Mouse (Mus musculus) kidney, embryonic 15.5 days (tissue): ENCODE results near the gene Htr2b. TPM values are rescaled to one million over a fixed set of nuclear protein-coding genes. Genes with fewer than 3 reads are reported as not detected.
A peak's percentile ranks its signal among the peaks of the same experiment; 100 is the strongest.

ENCODE experiments used
- ATAC-seq: fragments of 200-750 bp; cut with Nextera tagmentation; replicated peaks from 2 replicates; pipeline ENCODE4 v1.8.0; 2017; ENCODE audit warnings: moderate TSS enrichment; ENCODE audit not compliant: low FRiP score
- H3K27ac ChIP-seq: fragments of 300-500 bp; sonication (generic); 2 replicates; pipeline ENCODE4 v1.5.1; 2015; ENCODE audit warnings: mild to moderate bottlenecking, inconsistent platforms
- H3K27me3 ChIP-seq: fragments of 300-500 bp; sonication (generic); 2 replicates; pipeline ENCODE4 v1.6.1; 2015; ENCODE audit warnings: inconsistent platforms
- H3K36me3 ChIP-seq: fragments of 300-500 bp; sonication (generic); 2 replicates; pipeline ENCODE4 v1.6.1; 2015; ENCODE audit warnings: inconsistent platforms
- H3K4me1 ChIP-seq: fragments of 300-500 bp; sonication (generic); 2 replicates; pipeline ENCODE4 v1.6.1; 2015; ENCODE audit warnings: inconsistent platforms
- H3K4me2 ChIP-seq: fragments of 300-500 bp; sonication (generic); 2 replicates; pipeline ENCODE4 v1.6.1; 2015; ENCODE audit warnings: moderate library complexity, mild to moderate bottlenecking, inconsistent platforms
- H3K4me3 ChIP-seq: fragments of 300-500 bp; sonication (generic); replicated peaks from 2 replicates; pipeline ENCODE4 v1.5.1; 2015; ENCODE audit warnings: mild to moderate bottlenecking, inconsistent platforms
- H3K9ac ChIP-seq: fragments of 300-500 bp; sonication (generic); 2 replicates; pipeline ENCODE4 v1.6.1; 2015; ENCODE audit warnings: mild to moderate bottlenecking, inconsistent platforms
- H3K9me3 ChIP-seq: fragments of 300-500 bp; sonication (generic); replicated peaks from 2 replicates; pipeline ENCODE4 v1.6.1; 2016; ENCODE audit warnings: inconsistent platforms
- WGBS: fragments of 180-500 bp; shearing (Covaris S2); methylation state at CpG from one replicate; pipeline ENCODE4 v1.1.7; 2015; ENCODE audit warnings: mixed read lengths; 5-methylcytosine and 5-hydroxymethylcytosine counted together
- polyA plus RNA-seq: library from polyadenylated mRNA; unstranded; fragments of >200 nt; fragmentation: Nextera tagmentation; extraction: Ambion mirVana; gene quantifications from 2 replicates; pipeline ENCODE4 v1.2.1, GENCODE M21; 2015

Htr2b gene
- 1.1 and 1.3 TPM in 2 replicates for polyA plus RNA-seq

- Histone ChIP-seq H3K36me3 (peaks cover 16% of the 10 kb centered on the region), H3K4me3 (no peak within 1 kb of the TSS), H3K27me3 (no peaks in the 10 kb centered on the region), H3K9me3 (no peaks in the 10 kb centered on the region), H3K4me2 (no peak within 1 kb of the TSS), H3K27ac (peak within 1 kb of the TSS; percentile 51; the same call in 1 of the 2 replicates), H3K9ac (no peak within 1 kb of the TSS), H3K4me1 (peaks cover 12% of the 10 kb centered on the region)
- WGBS, result 30% methylated on average over 6 of the region's 6 CpGs
- ATAC-seq, result peak; percentile 67; the same call in 1 of the 2 replicates
These were observed at the start of gene Htr2b for GRCm38 (mm10) chr1:86111779-86112178. Gene Htr2b, minus strand, starts transcription at chr1:86111970.

GRCm38 (mm10) chr1:86161061-86161460, 49.3 kb upstream of the Htr2b start:
- Histone ChIP-seq H3K27ac (no peak overlapping the region), H3K27me3 (no peaks in the 10 kb centered on the region), H3K9ac (no peak overlapping the region), H3K9me3 (no peaks in the 10 kb centered on the region), H3K4me3 (no peak overlapping the region), H3K4me1 (no peaks in the 10 kb centered on the region), H3K36me3 (peaks cover 75% of the 10 kb centered on the region), H3K4me2 (no peak overlapping the region)
- ATAC-seq, result no peak; the same call in 1 of the 2 replicates
- 91% methylated on average over 5 of the region's 5 CpGs for WGBS

GRCm38 (mm10) chr1:86160479-86160878, 48.7 kb upstream of the Htr2b start:
- Histone ChIP-seq H3K27me3 (no peaks in the 10 kb centered on the region), H3K36me3 (peaks cover 70% of the 10 kb centered on the region), H3K4me1 (peaks cover 5% of the 10 kb centered on the region), H3K9me3 (no peaks in the 10 kb centered on the region), H3K4me2 (no peak overlapping the region), H3K9ac (no peak overlapping the region), H3K27ac (no peak overlapping the region), H3K4me3 (no peak overlapping the region)
- 94% methylated on average over 5 of the region's 5 CpGs for WGBS
- ATAC-seq, result 0 out of 2 replicates have a peak, but pooled peaks have one; percentile 64

- Histone ChIP-seq H3K4me2 (no peak overlapping the region), H3K4me3 (no peak overlapping the region), H3K9me3 (no peaks in the 10 kb centered on the region), H3K27ac (no peak overlapping the region), H3K9ac (no peak overlapping the region), H3K27me3 (no peaks in the 10 kb centered on the region), H3K36me3 (peaks cover 67% of the 10 kb centered on the region), H3K4me1 (peaks cover 9% of the 10 kb centered on the region)
- no peak for ATAC-seq
- WGBS, result 93% methylated on average over 6 of the region's 6 CpGs
These were observed 48.3 kb upstream of the Htr2b start for GRCm38 (mm10) chr1:86160059-86160458.

GRCm38 (mm10) chr1:86156595-86156994, 44.8 kb upstream of the Htr2b start:
- Histone ChIP-seq H3K27ac (no peak overlapping the region), H3K9ac (no peak overlapping the region), H3K4me1 (peaks cover 15% of the 10 kb centered on the region), H3K36me3 (peaks cover 35% of the 10 kb centered on the region), H3K4me3 (no peak overlapping the region), H3K27me3 (no peaks in the 10 kb centered on the region), H3K9me3 (no peaks in the 10 kb centered on the region), H3K4me2 (no peak overlapping the region)
- ATAC-seq, result no peak
- 91% methylated on average over 6 of the region's 6 CpGs for WGBS

- 84% methylated on average over 3 of the region's 3 CpGs for WGBS
- no peak overlapping the region for H3K4me3 ChIP-seq
- H3K4me2 ChIP-seq, result no peak overlapping the region
- no peak for ATAC-seq
- H3K36me3 ChIP-seq, result peaks cover 30% of the 10 kb centered on the region
- H3K4me1 ChIP-seq, result peaks cover 15% of the 10 kb centered on the region
- H3K27me3 ChIP-seq, result no peaks in the 10 kb centered on the region
- 0 out of 2 replicates have a peak overlapping the region, but pooled peaks have one; percentile 75 for H3K9ac ChIP-seq
- H3K9me3 ChIP-seq, result no peaks in the 10 kb centered on the region
- no peak overlapping the region for H3K27ac ChIP-seq
These were observed 44.3 kb upstream of the Htr2b start for GRCm38 (mm10) chr1:86156075-86156474.

GRCm38 (mm10) chr1:86154824-86155164, 43.0 kb upstream of the Htr2b start:
- peak overlapping the region; percentile 81 for H3K4me2 ChIP-seq
- H3K4me3 ChIP-seq, result peak overlapping the region; percentile 92
- peak overlapping the region; percentile 75 for H3K9ac ChIP-seq
- no peak for ATAC-seq
- no peaks in the 10 kb centered on the region for H3K9me3 ChIP-seq
- H3K27me3 ChIP-seq, result no peaks in the 10 kb centered on the region
- peaks cover 15% of the 10 kb centered on the region for H3K4me1 ChIP-seq
- peaks cover 18% of the 10 kb centered on the region for H3K36me3 ChIP-seq
- peak overlapping the region; percentile 89; the same call in 1 of the 2 replicates for H3K27ac ChIP-seq
- WGBS, result 0% methylated on average over 18 of the region's 18 CpGs

- 4% methylated on average over 40 of the region's 40 CpGs for WGBS
- Histone ChIP-seq H3K4me1 (peaks cover 15% of the 10 kb centered on the region), H3K27ac (peak within 1 kb of the TSS; percentile 89), H3K4me2 (peak within 1 kb of the TSS; percentile 81), H3K27me3 (no peaks in the 10 kb centered on the region), H3K36me3 (peaks cover 16% of the 10 kb centered on the region), H3K4me3 (peak within 1 kb of the TSS; percentile 92), H3K9me3 (no peaks in the 10 kb centered on the region), H3K9ac (peak within 1 kb of the TSS; percentile 75)
- peak; percentile 99 for ATAC-seq
These were observed 42.5 kb upstream of the Htr2b start, which contains the start of gene Armc9 for GRCm38 (mm10) chr1:86154133-86154823. Gene Armc9, plus strand, starts transcription at chr1:86154780.

- peaks cover 15% of the 10 kb centered on the region for H3K4me1 ChIP-seq
- no peak overlapping the region for H3K9ac ChIP-seq
These were observed 40.8 kb upstream of the Htr2b start for GRCm38 (mm10) chr1:86152618-86153017.

GRCm38 (mm10) chr1:86151376-86151775, 39.6 kb upstream of the Htr2b start:
- Histone ChIP-seq H3K27ac (no peak overlapping the region), H3K9ac (no peak overlapping the region), H3K27me3 (no peaks in the 10 kb centered on the region), H3K9me3 (no peaks in the 10 kb centered on the region), H3K4me3 (no peak overlapping the region), H3K4me1 (peaks cover 15% of the 10 kb centered on the region), H3K36me3 (no peaks in the 10 kb centered on the region), H3K4me2 (no peak overlapping the region)
- WGBS, result 77% methylated on average over 7 of the region's 7 CpGs
- no peak for ATAC-seq

More at GRCm38 (mm10) chr1:86152618-86153017, 40.8 kb upstream of the Htr2b start:
- H3K27me3 ChIP-seq, result no peaks in the 10 kb centered on the region
- WGBS, result 96% methylated on average over 1 of the region's 1 CpGs
- H3K4me2 ChIP-seq, result no peak overlapping the region
- no peaks in the 10 kb centered on the region for H3K9me3 ChIP-seq
- no peak overlapping the region for H3K4me3 ChIP-seq
- ATAC-seq, result no peak
- peaks cover 5% of the 10 kb centered on the region; the same call in 1 of the 2 replicates for H3K36me3 ChIP-seq
- no peak overlapping the region for H3K27ac ChIP-seq

GRCm38 (mm10) chr1:86150929-86151328, 39.2 kb upstream of the Htr2b start:
- Histone ChIP-seq H3K4me2 (no peak overlapping the region), H3K9ac (no peak overlapping the region), H3K36me3 (no peaks in the 10 kb centered on the region), H3K9me3 (no peaks in the 10 kb centered on the region), H3K27ac (no peak overlapping the region), H3K27me3 (no peaks in the 10 kb centered on the region), H3K4me3 (no peak overlapping the region), H3K4me1 (peaks cover 14% of the 10 kb centered on the region)
- 82% methylated on average over 6 of the region's 6 CpGs for WGBS
- no peak for ATAC-seq

- no peaks in the 10 kb centered on the region for H3K36me3 ChIP-seq
- no peaks in the 10 kb centered on the region for H3K27me3 ChIP-seq
- H3K9me3 ChIP-seq, result no peaks in the 10 kb centered on the region
- ATAC-seq, result no peak
- 81% methylated on average over 9 of the region's 9 CpGs for WGBS
- H3K9ac ChIP-seq, result no peak overlapping the region
- H3K4me2 ChIP-seq, result no peak overlapping the region
- H3K4me1 ChIP-seq, result no peaks in the 10 kb centered on the region
- no peak overlapping the region for H3K27ac ChIP-seq
- no peak overlapping the region for H3K4me3 ChIP-seq
These were observed 36.4 kb upstream of the Htr2b start for GRCm38 (mm10) chr1:86148161-86148560.
